Mouse (Mus musculus): ENCODE results near the gene Xbp1. TPM values are rescaled to one million over a fixed set of nuclear protein-coding genes. Genes with fewer than 3 reads are reported as not detected.
A peak's percentile ranks its signal among the peaks of the same experiment; 100 is the strongest.

The Xbp1 gene
- polyA plus RNA-seq, 1 experiment, result 46.7 TPM

DNA sequence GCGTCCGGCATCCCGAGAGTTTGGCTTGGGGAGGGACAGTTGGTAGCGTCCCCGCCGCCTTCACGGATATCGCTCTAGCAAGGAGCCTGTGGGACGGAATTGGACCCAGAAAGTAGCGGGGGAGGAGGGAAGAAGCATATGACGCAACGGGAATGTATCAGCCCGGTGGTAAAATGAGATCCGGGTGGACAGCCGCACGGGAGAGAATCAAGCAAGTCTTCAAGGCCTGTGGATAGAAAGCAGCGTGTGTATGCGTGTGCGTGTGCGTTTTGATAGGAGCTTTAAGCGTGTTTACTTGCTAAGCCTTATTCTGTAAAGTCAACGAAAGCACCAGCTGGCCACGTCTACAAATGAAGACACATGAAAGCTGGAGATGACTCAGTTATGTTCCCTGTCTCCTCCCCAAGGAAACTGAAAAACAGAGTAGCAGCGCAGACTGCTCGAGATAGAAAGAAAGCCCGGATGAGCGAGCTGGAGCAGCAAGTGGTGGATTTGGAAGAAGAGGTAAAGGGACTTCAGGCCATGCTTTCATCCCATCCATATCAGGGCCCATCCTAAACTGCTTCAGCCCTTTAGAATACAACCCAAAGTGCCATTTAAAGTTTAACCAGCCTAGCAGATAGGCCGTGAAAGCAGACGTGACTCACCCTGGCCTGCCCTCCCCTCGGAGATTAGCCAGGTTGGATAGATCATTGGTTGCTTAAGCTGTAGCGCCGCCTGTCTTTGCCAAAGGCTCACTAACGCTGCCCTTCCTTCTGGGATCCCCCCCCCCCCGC lies 1.2 kb downstream of the Xbp1 start:
- Histone ChIP-seq H3K9me3 (replicated peaks; ENCODE audit: control insufficient read depth, insufficient read depth, low read length, poor library complexity, severe bottlenecking) (no peaks in the 10 kb centered on the region), H3K36me3 (ENCODE audit: control insufficient read depth, insufficient read depth, low read length, poor library complexity, severe bottlenecking) (peaks cover 44% of the 10 kb centered on the region), H3K9ac (ENCODE audit: low read depth, poor library complexity, severe bottlenecking) (peak overlapping the region; percentile 95), H3K27ac (ENCODE audit: insufficient read depth, low read length) (peak overlapping the region; percentile 5; the same call in 1 of the 2 replicates), H3K4me1 (ENCODE audit: control insufficient read depth, insufficient read depth, low read length) (peaks cover 1% of the 10 kb centered on the region), H3K27me3 (ENCODE audit: control insufficient read depth, insufficient read depth, low read length, poor library complexity, severe bottlenecking) (no peaks in the 10 kb centered on the region), H3K4me3 (ENCODE audit: low read depth, low read length) (peak overlapping the region; percentile 96)
- TF ChIP-seq POLR2A (IDR thresholded peaks at IDR 0.05; ENCODE audit: insufficient read depth, low read length) (no peak), CTCF (IDR thresholded peaks at IDR 0.05; ENCODE audit: low read depth, low read length) (peak; percentile 61), EP300 (IDR thresholded peaks at IDR 0.05; ENCODE audit: insufficient read depth, low read depth, low read length) (no peak)

DNA sequence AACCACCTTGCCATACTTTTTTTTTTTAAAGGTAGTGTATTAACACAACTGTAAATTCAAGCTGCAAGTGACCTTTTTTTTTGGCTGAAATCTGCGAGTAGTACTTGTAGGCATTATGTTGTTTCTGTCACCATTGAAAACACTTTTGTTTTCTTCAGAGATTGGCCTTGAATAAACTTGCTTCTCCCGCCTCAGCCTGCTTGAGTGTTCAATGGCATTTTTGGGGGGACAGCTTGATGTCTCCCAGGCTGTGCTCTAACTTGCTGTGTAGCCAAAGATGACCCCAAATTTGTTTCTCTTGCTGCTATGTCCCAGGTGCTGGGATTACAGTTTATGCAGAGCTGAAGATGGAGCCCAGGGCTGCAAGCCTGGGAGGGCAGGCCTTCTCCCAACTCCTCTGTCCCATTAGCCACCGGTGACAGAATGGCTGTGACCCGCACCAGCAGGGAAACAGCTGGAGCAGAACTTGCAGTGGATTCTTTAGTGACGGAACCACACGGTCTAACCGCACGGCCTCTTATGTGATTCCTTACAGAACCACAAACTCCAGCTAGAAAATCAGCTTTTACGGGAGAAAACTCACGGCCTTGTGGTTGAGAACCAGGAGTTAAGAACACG lies 2.4 kb downstream of the Xbp1 start:
- no peak for TF ChIP-seq POLR2A (IDR thresholded peaks at IDR 0.05; ENCODE audit: insufficient read depth, low read length)
- TF ChIP-seq EP300 (IDR thresholded peaks at IDR 0.05; ENCODE audit: insufficient read depth, low read depth, low read length), result no peak
- no peak for TF ChIP-seq CTCF (IDR thresholded peaks at IDR 0.05; ENCODE audit: low read depth, low read length)
- H3K27me3 ChIP-seq (ENCODE audit: control insufficient read depth, insufficient read depth, low read length, poor library complexity, severe bottlenecking), result no peaks in the 10 kb centered on the region
- peaks cover 1% of the 10 kb centered on the region for H3K4me1 ChIP-seq (ENCODE audit: control insufficient read depth, insufficient read depth, low read length)
- no peaks in the 10 kb centered on the region for H3K9me3 ChIP-seq (replicated peaks; ENCODE audit: control insufficient read depth, insufficient read depth, low read length, poor library complexity, severe bottlenecking)
- no peak overlapping the region for H3K27ac ChIP-seq (ENCODE audit: insufficient read depth, low read length)
- H3K9ac ChIP-seq (ENCODE audit: low read depth, poor library complexity, severe bottlenecking), result peak overlapping the region; percentile 28; the same call in 1 of the 2 replicates
- H3K4me3 ChIP-seq (ENCODE audit: low read depth, low read length), result no peak overlapping the region
- peaks cover 51% of the 10 kb centered on the region for H3K36me3 ChIP-seq (ENCODE audit: control insufficient read depth, insufficient read depth, low read length, poor library complexity, severe bottlenecking)

DNA sequence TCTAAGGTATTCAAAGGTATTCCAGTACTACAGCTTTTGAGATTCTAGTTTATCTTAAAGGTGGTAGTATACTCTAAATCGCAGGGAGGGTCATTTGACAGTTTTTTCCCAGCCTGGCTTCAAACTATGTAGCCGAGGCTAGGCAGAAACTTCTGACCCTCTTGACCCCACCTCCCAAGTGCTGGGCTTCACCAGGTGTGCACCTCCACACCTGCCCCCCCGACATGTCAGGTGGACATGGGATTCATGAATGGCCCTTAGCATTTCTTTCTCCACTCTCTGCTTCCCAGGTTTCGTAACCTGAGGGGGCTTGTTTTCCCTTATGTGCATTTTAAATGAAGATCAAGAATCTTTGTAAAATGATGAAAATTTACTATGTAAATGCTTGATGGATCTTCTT lies 5.0 kb downstream of the Xbp1 start:
- Histone ChIP-seq H3K9me3 (replicated peaks; ENCODE audit: control insufficient read depth, insufficient read depth, low read length, poor library complexity, severe bottlenecking) (no peaks in the 10 kb centered on the region), H3K36me3 (ENCODE audit: control insufficient read depth, insufficient read depth, low read length, poor library complexity, severe bottlenecking) (peaks cover 75% of the 10 kb centered on the region), H3K27me3 (ENCODE audit: control insufficient read depth, insufficient read depth, low read length, poor library complexity, severe bottlenecking) (no peaks in the 10 kb centered on the region), H3K27ac (ENCODE audit: insufficient read depth, low read length) (no peak overlapping the region), H3K9ac (ENCODE audit: low read depth, poor library complexity, severe bottlenecking) (no peak overlapping the region), H3K4me3 (ENCODE audit: low read depth, low read length) (no peak overlapping the region), H3K4me1 (ENCODE audit: control insufficient read depth, insufficient read depth, low read length) (peaks cover 1% of the 10 kb centered on the region)
- TF ChIP-seq POLR2A (IDR thresholded peaks at IDR 0.05; ENCODE audit: insufficient read depth, low read length) (no peak), CTCF (IDR thresholded peaks at IDR 0.05; ENCODE audit: low read depth, low read length) (no peak), EP300 (IDR thresholded peaks at IDR 0.05; ENCODE audit: insufficient read depth, low read depth, low read length) (no peak)

DNA sequence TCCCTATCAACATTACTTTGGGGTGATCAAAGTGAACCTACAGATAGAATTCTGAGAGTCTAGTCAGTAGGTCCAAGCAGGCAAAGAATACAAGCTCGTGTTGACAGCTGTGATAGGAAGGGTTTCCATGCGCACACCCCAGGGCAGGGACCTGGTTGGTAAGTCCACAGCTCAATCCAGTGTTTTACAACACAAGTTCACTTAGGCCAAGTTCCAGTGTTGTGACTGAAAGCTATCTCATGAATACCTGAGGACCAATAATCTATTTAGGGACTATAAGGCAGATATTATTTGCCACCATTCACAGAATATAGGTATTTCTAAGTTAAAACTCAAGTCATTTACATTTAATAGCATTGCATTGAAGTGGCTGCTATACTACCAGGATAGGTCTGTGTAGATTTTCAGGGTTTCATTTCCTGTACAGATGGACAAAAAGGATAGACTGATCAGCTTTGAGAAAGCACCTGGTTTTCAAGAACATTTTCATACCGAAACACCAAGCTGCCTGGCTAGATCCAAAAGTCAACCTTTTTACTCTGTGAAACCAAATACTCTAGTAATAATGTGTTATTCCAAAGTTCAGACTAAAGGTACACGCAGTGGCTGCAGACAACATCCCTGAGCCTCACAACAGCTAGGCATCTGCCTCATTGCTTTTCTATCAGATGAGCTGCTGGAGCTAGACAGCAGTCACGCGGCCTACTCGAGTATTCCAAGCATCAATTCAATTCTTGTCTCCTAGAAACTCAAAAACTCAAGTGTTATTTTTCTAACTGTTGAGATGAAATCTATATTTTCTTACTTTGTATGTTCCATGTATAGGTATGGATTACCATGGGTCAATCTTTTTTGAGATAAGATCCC lies 6.3 kb downstream of the Xbp1 start:
- Histone ChIP-seq H3K4me1 (ENCODE audit: control insufficient read depth, insufficient read depth, low read length) (peaks cover 1% of the 10 kb centered on the region), H3K9me3 (replicated peaks; ENCODE audit: control insufficient read depth, insufficient read depth, low read length, poor library complexity, severe bottlenecking) (no peaks in the 10 kb centered on the region), H3K27me3 (ENCODE audit: control insufficient read depth, insufficient read depth, low read length, poor library complexity, severe bottlenecking) (no peaks in the 10 kb centered on the region), H3K36me3 (ENCODE audit: control insufficient read depth, insufficient read depth, low read length, poor library complexity, severe bottlenecking) (peaks cover 89% of the 10 kb centered on the region), H3K27ac (ENCODE audit: insufficient read depth, low read length) (peak overlapping the region; percentile 53), H3K9ac (ENCODE audit: low read depth, poor library complexity, severe bottlenecking) (no peak overlapping the region), H3K4me3 (ENCODE audit: low read depth, low read length) (no peak overlapping the region)
- TF ChIP-seq CTCF (IDR thresholded peaks at IDR 0.05; ENCODE audit: low read depth, low read length), result no peak
- TF ChIP-seq POLR2A (IDR thresholded peaks at IDR 0.05; ENCODE audit: insufficient read depth, low read length), result no peak
- TF ChIP-seq EP300 (IDR thresholded peaks at IDR 0.05; ENCODE audit: insufficient read depth, low read depth, low read length), result no peak

DNA sequence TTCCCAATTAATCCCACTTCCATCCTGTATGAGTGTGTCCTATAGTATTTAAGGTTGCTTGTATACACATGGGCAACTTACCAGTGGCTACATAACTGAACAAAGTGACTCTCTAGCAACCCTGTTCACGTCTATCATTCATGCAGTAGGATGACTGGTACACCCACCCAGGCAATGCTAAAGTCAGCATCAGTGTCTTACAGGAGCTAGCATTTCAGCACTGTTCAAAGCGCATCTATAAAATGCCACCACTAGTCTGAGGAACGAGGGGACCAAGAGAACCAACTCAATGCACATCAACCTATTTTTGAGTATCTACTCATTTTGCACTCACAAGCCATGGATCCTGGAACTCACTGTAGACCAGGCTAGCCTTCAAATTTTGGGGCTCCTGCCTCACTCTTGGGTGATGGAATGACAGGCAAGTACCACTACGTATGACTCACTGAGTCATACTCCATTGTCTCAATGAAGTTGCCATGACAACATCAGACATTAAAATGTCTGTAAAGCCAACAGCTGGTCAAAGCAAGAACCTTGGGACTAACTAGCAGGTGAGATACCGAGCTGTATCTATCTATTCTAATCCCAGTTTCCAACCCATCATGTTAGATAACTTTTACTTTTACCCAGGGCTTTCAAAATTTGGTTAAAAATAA lies 7.5 kb downstream of the Xbp1 start:
- no peaks in the 10 kb centered on the region for H3K4me1 ChIP-seq (ENCODE audit: control insufficient read depth, insufficient read depth, low read length)
- H3K36me3 ChIP-seq (ENCODE audit: control insufficient read depth, insufficient read depth, low read length, poor library complexity, severe bottlenecking), result peaks cover 93% of the 10 kb centered on the region
- H3K27ac ChIP-seq (ENCODE audit: insufficient read depth, low read length), result no peak overlapping the region
- H3K9me3 ChIP-seq (replicated peaks; ENCODE audit: control insufficient read depth, insufficient read depth, low read length, poor library complexity, severe bottlenecking), result no peaks in the 10 kb centered on the region
- H3K9ac ChIP-seq (ENCODE audit: low read depth, poor library complexity, severe bottlenecking), result no peak overlapping the region
- no peak for TF ChIP-seq POLR2A (IDR thresholded peaks at IDR 0.05; ENCODE audit: insufficient read depth, low read length)
- TF ChIP-seq EP300 (IDR thresholded peaks at IDR 0.05; ENCODE audit: insufficient read depth, low read depth, low read length), result no peak
- TF ChIP-seq CTCF (IDR thresholded peaks at IDR 0.05; ENCODE audit: low read depth, low read length), result no peak
- H3K27me3 ChIP-seq (ENCODE audit: control insufficient read depth, insufficient read depth, low read length, poor library complexity, severe bottlenecking), result no peaks in the 10 kb centered on the region
- no peak overlapping the region for H3K4me3 ChIP-seq (ENCODE audit: low read depth, low read length)
